Mouse (Mus musculus) heart, embryonic 15.5 days (tissue): ENCODE data around the gene Olfr1369-ps1. TPM values are rescaled to one million over a fixed set of nuclear protein-coding genes. Genes with fewer than 3 reads are reported as not detected.

Experiments
- polyA plus RNA-seq: library from polyadenylated mRNA; unstranded; fragments of >200 nt; fragmentation: Nextera tagmentation; extraction: Ambion mirVana; gene quantifications from 2 replicates; pipeline ENCODE4 v1.2.1, GENCODE M21; 2015

Gene Olfr1369-ps1
- polyA plus RNA-seq, 1 experiment from 2014 or later, result not detected

Other genes starting within 250 kb of the Olfr1369-ps1 start
- not detected in 2 replicates for gene Olfr1370, start 36.5 kb upstream of the Olfr1369-ps1 start, polyA plus RNA-seq
- not detected in 2 replicates for gene Olfr263, start 18.2 kb downstream of the Olfr1369-ps1 start, polyA plus RNA-seq
- not detected in 2 replicates for gene Olfr1368, start 34.4 kb downstream of the Olfr1369-ps1 start, polyA plus RNA-seq
- gene Trim27, start 68.0 kb downstream of the Olfr1369-ps1 start, polyA plus RNA-seq, result 61.4 and 84.7 TPM in 2 replicates
- not detected in 2 replicates for gene Gpx5, start 181.2 kb downstream of the Olfr1369-ps1 start, polyA plus RNA-seq
- gene Gpx6, start 200.6 kb downstream of the Olfr1369-ps1 start, polyA plus RNA-seq, result not detected in 2 replicates
- gene Olfr1367, start 235.4 kb downstream of the Olfr1369-ps1 start, polyA plus RNA-seq, result not detected in 2 replicates